Mouse (Mus musculus) cerebellum, postnatal 10 days (tissue): ENCODE results near the gene Zcchc24.

ENCODE experiments used
- DNase-seq, 2 experiments: peaks; one replicate each; pipeline ENCODE4 v3.0.0; 2021; ENCODE audit warnings: mixed read lengths in 2 of 2

The Zcchc24 gene

GRCm38 (mm10) chr14:25664310-25664695 lies 104.5 kb downstream of the Zcchc24 start:
- peak in 1 of 2 experiments; percentile 45 for DNase-seq

DNA sequence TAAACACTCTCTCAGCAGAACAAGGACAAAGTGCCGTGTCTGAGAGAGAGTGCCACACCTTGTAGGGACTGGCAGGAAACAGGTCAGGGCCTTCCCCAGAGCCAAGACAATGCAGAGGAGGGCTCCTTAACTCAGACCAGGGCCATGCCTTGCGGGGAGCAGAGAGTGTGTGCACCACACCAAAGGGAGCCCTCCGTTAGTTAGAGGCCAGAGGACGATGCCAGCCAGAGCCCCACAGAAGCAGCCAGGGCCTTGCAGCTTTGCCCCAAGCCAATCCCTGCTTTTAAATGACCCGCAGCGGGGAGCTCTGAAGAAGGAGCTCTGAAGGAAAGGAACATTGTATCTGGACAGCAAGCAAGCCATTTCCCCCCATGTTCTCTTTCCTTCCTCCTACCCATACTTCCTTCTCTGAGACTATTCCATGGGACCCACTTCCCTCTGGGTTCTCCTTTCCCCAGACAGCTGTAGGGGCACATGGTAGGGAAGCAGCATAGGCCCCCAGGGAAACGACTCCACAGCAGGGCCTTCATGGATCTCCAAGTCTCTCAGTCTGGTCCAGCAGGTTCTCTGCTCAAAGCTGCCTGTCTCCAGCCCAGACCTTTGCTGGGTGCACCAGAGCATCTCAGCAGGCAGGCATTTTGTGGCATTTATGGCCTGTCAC lies 105.1 kb downstream of the Zcchc24 start:
- DNase-seq: no peak
